Mouse (Mus musculus) hindbrain, embryonic 16.5 days (tissue): ENCODE results near the gene Amfr. TPM values are rescaled to one million over a fixed set of nuclear protein-coding genes. Genes with fewer than 3 reads are reported as not detected.
"Not testable (repeated sequence)": the region's sequence is repeated elsewhere in the genome, so short reads cannot be mapped to it uniquely, and the experiment has no call there.

ENCODE experiments used
- ATAC-seq: fragments of 200-750 bp; cut with Nextera tagmentation; 2 replicates; pipeline ENCODE4 v1.8.0; 2017; ENCODE audit warnings: moderate TSS enrichment, moderate library complexity
- H3K27ac ChIP-seq: fragments of 300-500 bp; sonication (generic); 2 replicates; pipeline ENCODE4 v1.5.1; 2014; ENCODE audit warnings: low read depth, mild to moderate bottlenecking, control low read depth, low read length, moderate library complexity
- H3K27me3 ChIP-seq: fragments of 300-500 bp; sonication (generic); replicated peaks from 2 replicates; pipeline ENCODE4 v1.6.1; 2014; ENCODE audit warnings: low read length; ENCODE audit not compliant: control insufficient read depth, insufficient read depth
- H3K36me3 ChIP-seq: fragments of 300-500 bp; sonication (generic); 2 replicates; pipeline ENCODE4 v1.6.1; 2014; ENCODE audit warnings: mild to moderate bottlenecking, low read length, moderate library complexity, mixed read lengths; ENCODE audit not compliant: control insufficient read depth, insufficient read depth
- H3K4me1 ChIP-seq: fragments of 300-500 bp; sonication (generic); 2 replicates; pipeline ENCODE4 v1.6.1; 2014; ENCODE audit warnings: low read depth, low read length; ENCODE audit not compliant: control insufficient read depth, insufficient read depth
- H3K4me2 ChIP-seq: fragments of 300-500 bp; sonication (generic); 2 replicates; pipeline ENCODE4 v1.6.1; 2014; ENCODE audit warnings: mild to moderate bottlenecking, low read length, control low read depth, moderate library complexity
- H3K4me3 ChIP-seq: fragments of 300-500 bp; sonication (generic); 2 replicates; pipeline ENCODE4 v1.5.1; 2014; ENCODE audit warnings: mild to moderate bottlenecking, low read length, control low read depth, moderate library complexity
- H3K9ac ChIP-seq: fragments of 300-500 bp; sonication (generic); 2 replicates; pipeline ENCODE4 v1.6.1; 2014; ENCODE audit warnings: low read depth, mild to moderate bottlenecking, control low read depth, low read length, moderate library complexity
- H3K9me3 ChIP-seq: fragments of 300-500 bp; sonication (generic); 2 replicates; pipeline ENCODE4 v1.6.1; 2014; ENCODE audit warnings: mild to moderate bottlenecking, low read length, moderate library complexity; ENCODE audit not compliant: control insufficient read depth
- WGBS: fragments of 180-500 bp; shearing (Covaris S2); extraction: QIAGEN DNeasy Blood & Tissue Kit; methylation state at CpG from one replicate; pipeline ENCODE4 v1.1.7; 2014; 5-methylcytosine and 5-hydroxymethylcytosine counted together
- polyA plus RNA-seq: library from polyadenylated mRNA; unstranded; fragments of >200 nt; fragmentation: Nextera tagmentation; extraction: Ambion mirVana; gene quantifications from 2 replicates; pipeline ENCODE4 v1.2.1, GENCODE M21; 2015

The Amfr gene
- polyA plus RNA-seq, result 57.4 and 71.5 TPM in 2 replicates

DNA sequence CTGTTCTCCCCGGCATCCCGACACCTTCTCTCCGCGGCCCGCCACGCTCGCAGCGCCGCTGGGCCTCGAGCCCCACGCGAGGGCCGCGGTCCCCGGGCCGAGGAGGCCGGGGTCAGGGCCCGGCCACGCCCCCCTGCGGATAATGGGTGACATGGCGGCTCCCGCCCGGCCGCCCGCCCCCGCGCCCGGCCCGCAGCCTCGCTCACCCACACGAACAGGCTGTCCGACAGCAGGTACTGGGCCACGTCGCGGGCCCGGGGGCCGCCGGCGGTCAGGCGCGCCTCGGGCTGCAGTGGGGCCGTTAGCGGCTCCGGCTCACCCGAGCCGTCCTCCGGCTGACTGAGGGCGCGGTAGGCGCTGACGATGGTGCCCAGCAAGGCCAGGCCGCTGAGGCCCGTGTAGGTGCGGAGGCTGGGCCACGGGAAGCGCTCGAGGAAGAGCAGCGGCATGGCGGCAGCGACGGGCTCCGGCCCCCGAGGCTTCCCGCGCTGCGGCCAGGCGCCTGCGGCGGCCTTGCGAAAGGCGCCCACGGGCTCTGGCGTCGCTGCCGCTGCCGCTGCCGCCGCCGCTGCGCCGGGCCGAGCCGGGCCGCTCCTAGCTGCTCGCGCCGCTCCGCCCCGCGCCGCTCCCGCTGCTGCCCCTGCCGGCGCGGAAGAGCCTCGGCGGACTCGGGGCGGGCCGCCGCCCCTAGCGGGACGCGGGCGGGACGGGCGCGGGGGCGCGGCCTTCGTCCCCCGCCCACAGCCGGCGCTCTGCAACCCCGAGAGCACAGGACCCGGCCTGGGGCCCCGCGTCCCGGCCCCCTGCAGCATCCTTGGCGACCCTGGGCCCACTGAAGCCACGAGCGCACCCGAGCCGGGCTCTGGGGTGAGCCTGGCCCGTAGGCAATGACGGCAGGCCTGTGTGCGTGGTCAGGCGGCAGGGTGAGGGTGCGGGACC is at the start of gene Amfr:
Gene Amfr (minus strand): TSS at position 830 of the 939 bp plus-strand sequence.
- H3K9me3 ChIP-seq, result no peaks in the 10 kb centered on the region
- H3K4me3 ChIP-seq, result peak within 1 kb of the TSS; percentile 85
- H3K27me3 ChIP-seq, result no peaks in the 10 kb centered on the region
- H3K36me3 ChIP-seq, result no peaks in the 10 kb centered on the region
- H3K4me2 ChIP-seq, result peak within 1 kb of the TSS; percentile 90
- WGBS, result 0% methylated on average over 76 of the region's 130 CpGs
- ATAC-seq, result peak; percentile 94
- H3K27ac ChIP-seq, result peak within 1 kb of the TSS; percentile 93
- peaks cover 21% of the 10 kb centered on the region for H3K4me1 ChIP-seq
- peak within 1 kb of the TSS; percentile 93 for H3K9ac ChIP-seq

DNA sequence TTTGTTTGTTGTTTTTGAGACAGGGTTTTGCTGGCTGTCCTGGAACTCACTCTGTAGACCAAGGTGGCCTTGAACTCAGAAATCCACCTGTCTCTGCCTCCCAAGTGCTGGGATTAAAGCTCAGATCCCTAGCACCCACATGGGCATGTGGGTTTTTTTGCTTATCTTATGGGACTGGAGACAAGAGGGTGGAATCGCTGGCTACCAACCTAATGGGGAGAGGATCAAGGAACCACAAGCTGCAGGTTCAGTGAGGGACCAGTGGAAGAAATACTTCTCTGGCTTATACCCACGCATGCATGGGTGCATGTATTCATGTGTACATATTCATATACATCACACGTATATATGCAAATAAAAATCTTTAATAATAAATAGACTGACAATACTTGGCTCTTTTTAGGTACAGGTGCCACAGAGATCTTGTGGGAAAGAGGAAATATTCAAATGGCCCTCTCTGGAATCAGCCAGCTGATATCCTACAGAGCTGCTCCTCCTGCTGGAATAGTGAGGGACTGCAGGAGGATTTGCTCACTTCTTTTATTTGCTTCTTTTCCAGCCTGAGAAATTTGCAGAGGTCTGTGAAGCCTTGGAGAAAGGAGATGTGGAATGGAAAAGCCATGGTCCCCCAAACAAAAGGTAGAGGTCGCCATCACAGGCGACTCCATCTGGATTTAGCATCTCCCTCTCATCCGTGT is 44.7 kb upstream of the Amfr start:
- Histone ChIP-seq H3K4me3 (no peak overlapping the region), H3K27me3 (no peaks in the 10 kb centered on the region), H3K36me3 (peaks cover 36% of the 10 kb centered on the region), H3K4me1 (no peaks in the 10 kb centered on the region), H3K9me3 (no peaks in the 10 kb centered on the region), H3K27ac (no peak overlapping the region), H3K4me2 (no peak overlapping the region), H3K9ac (no peak overlapping the region)
- ATAC-seq, result no peak
- 67% methylated on average over 6 of the region's 6 CpGs for WGBS

DNA sequence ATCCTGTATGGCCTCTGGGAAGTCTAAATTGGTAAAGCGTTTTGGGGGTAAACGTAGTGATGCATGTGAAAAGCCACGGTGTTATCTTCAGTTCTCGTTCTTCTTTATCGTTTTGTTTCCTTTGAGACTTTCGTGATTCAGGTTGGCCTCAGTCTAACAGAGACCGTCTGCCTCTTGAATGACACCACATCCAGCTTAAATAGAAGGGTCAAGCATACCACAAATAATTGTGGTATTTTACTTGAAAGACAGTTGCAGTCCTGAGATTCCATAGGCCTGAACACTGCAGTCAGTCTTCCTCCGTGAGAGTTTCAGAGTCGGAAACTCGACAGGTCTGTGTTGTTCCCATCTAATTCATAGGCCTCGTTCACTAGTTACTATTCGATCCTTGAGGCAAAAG is 40.1 kb upstream of the Amfr start:
- H3K27ac ChIP-seq, result no peak overlapping the region
- no peaks in the 10 kb centered on the region for H3K4me1 ChIP-seq
- no peak overlapping the region for H3K4me3 ChIP-seq
- ATAC-seq, result no peak
- 92% methylated on average over 12 of the region's 12 CpGs for WGBS
- H3K36me3 ChIP-seq, result peaks cover 24% of the 10 kb centered on the region
- no peaks in the 10 kb centered on the region for H3K27me3 ChIP-seq
- no peak overlapping the region for H3K9ac ChIP-seq
- H3K9me3 ChIP-seq, result no peaks in the 10 kb centered on the region
- H3K4me2 ChIP-seq, result no peak overlapping the region

DNA sequence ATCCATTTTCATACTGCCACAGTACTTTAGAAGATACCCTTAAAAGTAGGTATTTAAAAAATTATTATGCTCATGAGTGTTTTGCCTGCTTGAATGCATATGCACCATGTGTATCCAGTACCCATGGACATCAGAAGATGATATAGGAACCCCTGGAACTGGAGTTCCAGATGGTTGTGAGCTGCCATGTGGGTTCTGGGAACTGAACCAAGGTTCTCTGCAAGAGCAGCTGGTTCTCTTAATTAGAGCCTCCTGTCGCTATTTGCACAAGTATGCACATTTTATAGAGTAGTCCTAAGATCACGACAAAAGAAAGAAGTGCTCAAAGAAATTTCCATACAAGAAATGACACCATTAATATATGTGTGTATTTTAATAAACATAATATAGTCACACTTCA is 35.2 kb upstream of the Amfr start:
- Histone ChIP-seq H3K4me3 (no peak overlapping the region), H3K36me3 (peaks cover 12% of the 10 kb centered on the region; the same call in 1 of the 2 replicates), H3K9me3 (no peaks in the 10 kb centered on the region), H3K27me3 (no peaks in the 10 kb centered on the region), H3K4me1 (no peaks in the 10 kb centered on the region), H3K9ac (no peak overlapping the region), H3K4me2 (no peak overlapping the region), H3K27ac (no peak overlapping the region)
- ATAC-seq, result no peak
- 72% methylated on average over 2 of the region's 2 CpGs for WGBS

DNA sequence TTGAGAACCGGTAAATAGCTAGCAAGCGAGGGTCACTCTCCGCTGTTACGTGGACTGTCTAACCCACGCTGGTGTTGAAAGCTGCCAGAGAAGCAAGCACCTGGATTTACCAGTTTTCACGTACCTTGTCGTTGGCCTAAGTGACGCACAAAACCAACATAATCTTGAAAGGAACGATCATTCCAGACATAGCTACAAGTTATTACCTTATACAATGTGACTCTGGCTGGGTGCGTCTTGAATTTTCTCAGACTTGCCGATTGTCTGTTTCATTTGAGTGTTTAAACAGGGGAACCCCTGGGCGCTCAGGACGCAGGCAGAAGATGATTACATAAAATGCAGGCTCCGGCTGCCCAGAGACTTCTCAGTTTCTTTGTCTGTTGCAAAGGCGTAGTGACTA is 25.2 kb upstream of the Amfr start:
- ATAC-seq, result no peak
- no peak overlapping the region for H3K27ac ChIP-seq
- H3K4me3 ChIP-seq, result peak overlapping the region; percentile 63
- peak overlapping the region; percentile 77 for H3K9ac ChIP-seq
- 6% methylated on average over 15 of the region's 15 CpGs for WGBS
- peak overlapping the region; percentile 53 for H3K4me2 ChIP-seq
- no peaks in the 10 kb centered on the region for H3K9me3 ChIP-seq
- peaks cover 10% of the 10 kb centered on the region for H3K36me3 ChIP-seq
- H3K4me1 ChIP-seq, result peaks cover 21% of the 10 kb centered on the region
- H3K27me3 ChIP-seq, result no peaks in the 10 kb centered on the region

DNA sequence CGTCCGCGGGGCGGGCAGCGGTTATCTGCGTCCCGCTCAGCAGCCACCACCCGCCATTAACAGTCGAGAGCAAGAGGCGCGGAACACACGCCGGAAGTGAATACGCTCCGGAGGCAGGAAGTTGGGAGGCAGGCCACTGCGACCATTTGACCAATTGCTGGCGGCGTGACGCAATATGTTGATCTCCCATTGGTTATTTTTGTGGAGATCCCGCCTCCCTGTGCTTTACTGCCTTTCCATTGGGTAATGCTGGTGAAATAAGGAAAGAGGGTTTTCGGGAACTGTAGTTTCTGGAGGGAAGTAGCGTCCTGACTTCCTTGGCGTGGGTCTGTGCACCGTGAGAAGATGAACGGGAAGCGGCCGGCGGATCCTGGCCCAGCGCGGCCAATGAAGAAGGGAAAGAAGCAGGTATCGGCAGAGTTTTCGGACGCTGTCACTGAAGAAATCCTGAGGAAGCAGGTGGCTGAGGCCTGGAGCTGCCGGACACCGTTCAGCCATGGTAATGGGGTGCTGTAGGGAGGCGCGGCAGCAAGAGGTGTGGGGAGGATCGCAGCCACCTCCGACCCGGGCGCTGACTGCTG is 24.4 kb upstream of the Amfr start, which contains the start of the genes Nudt21 and Ogfod1:
Gene Nudt21 (minus strand): TSS at position 88 of the 581 bp plus-strand sequence.
Gene Ogfod1 (plus strand): TSS at position 255 of the 581 bp plus-strand sequence.
- under 1% methylated on average over 41 of the region's 41 CpGs for WGBS
- ATAC-seq, result peak; percentile 99
- peak within 1 kb of the TSS; percentile 71 for H3K4me2 ChIP-seq

DNA sequence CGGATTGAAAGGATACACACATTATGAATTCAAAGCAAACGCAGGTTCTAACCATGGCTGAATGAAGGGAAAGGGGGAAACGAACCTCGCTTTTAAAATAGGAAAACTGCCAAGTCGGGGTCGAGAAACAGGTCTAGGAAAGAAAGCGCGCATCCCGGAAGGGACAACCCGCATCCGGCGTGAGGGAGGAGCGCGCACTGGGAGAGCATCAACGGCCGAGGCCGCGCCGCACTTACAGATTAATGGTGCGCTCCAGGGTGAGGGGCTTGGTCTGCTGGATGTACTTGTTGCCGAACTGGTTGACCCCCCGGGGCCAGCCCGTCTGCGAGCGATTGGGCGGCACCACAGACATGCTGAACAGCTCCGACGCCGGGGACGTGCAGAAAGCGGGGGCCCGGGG is 23.9 kb upstream of the Amfr start:
- peak overlapping the region; percentile 71 for H3K4me2 ChIP-seq
- WGBS, result under 1% methylated on average over 22 of the region's 32 CpGs

More for the DNA sequence above, 24.4 kb upstream of the Amfr start, which contains the start of the genes Nudt21 and Ogfod1:
- H3K36me3 ChIP-seq, result peaks cover 10% of the 10 kb centered on the region
- H3K4me1 ChIP-seq, result peaks cover 21% of the 10 kb centered on the region
- H3K27ac ChIP-seq, result peak within 1 kb of the TSS; percentile 76
- peak within 1 kb of the TSS; percentile 63 for H3K4me3 ChIP-seq
- no peaks in the 10 kb centered on the region for H3K27me3 ChIP-seq
- H3K9ac ChIP-seq, result peak within 1 kb of the TSS; percentile 77
- no peaks in the 10 kb centered on the region for H3K9me3 ChIP-seq

DNA sequence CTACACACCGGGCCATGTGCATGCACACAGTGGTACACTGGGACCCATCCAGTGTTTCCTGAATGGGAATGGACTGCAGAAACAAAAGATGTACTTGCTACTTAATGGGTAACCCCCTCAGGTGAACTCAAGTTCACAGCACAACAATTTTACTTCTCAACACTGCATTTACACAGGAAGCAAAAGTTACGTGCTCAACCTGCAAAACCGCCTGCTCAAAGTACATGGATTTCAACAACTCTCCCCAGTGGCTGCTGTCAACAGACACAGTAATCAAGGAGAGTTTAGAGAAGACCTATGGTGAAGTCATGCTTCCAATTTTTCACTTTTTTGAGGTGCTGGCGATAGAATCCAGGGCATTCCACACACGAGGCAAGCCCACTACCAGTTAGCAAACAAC is 22.6 kb upstream of the Amfr start:
- Histone ChIP-seq H3K27ac (no peak overlapping the region), H3K4me3 (peak overlapping the region; percentile 2; the same call in 1 of the 2 replicates), H3K4me1 (peaks cover 21% of the 10 kb centered on the region), H3K9ac (no peak overlapping the region), H3K36me3 (peaks cover 12% of the 10 kb centered on the region), H3K27me3 (no peaks in the 10 kb centered on the region), H3K9me3 (no peaks in the 10 kb centered on the region), H3K4me2 (peak overlapping the region; percentile 71)
- ATAC-seq, result no peak
- 63% methylated on average over 5 of the region's 5 CpGs for WGBS

More for the DNA sequence above, 23.9 kb upstream of the Amfr start:
- peak overlapping the region; percentile 64 for H3K9ac ChIP-seq
- H3K4me1 ChIP-seq, result peaks cover 21% of the 10 kb centered on the region
- ATAC-seq, result peak; percentile 90
- H3K27me3 ChIP-seq, H3K36me3 ChIP-seq, H3K9me3 ChIP-seq: not testable (repeated sequence)
- peak overlapping the region; percentile 76 for H3K27ac ChIP-seq
- H3K4me3 ChIP-seq, result peak overlapping the region; percentile 63
